Mouse (Mus musculus): ENCODE measurements around the gene E030018B13Rik. TPM values are rescaled to one million over a fixed set of nuclear protein-coding genes. Genes with fewer than 3 reads are reported as not detected.

The E030018B13Rik gene
- total and polyA plus RNA-seq, 2 experiments from 2014 or later = 0.15 TPM; not detected in 1

DNA sequence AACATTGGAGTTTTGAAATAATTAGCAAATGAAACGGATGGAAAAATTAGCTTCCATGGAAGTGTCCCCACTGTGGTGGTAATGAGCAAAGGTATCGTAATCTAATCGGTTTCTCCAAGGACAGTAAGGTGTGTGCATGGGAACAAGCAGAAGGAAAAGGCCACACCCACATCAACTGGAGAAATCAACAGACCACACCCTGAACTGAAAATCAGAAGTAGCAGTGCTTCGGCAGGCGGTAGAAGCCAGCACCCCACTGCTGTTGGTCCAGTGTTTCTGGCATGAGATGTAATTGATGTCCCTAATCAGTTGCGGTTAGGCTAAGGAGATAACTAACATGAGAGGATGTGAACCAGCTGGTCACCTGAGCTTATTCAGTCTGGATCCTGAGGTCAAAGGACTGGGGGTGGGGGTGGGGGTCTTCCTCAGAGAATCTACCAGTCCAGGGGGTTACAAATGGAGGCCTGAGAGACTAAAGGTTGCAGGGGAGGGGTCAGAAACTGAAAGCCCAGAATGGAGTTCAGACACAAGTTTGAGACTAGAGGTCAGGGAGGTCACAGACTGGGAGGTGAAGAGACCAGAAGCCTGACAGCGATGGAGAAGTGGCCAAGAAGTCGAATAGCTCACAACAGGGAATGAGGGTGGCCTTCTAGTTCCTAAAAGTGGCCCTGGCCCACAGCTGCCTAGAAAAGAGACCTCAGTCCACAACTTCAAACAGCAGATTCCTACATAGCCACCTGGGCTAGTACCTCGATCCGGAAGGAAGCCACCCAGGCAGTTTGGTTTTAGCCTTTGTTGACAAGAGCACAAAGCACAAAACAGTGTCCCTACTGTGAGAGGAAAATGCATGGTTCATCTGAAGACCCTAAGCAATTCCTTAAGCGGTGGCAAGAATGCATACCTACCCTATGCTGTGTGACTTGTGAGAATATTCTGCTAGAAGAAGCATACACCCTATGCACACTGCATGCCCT lies 31.1 kb downstream of the E030018B13Rik start:
- no peak overlapping the region for H3K9ac ChIP-seq (replicated peaks; ENCODE audit: low read depth, low read length)
- H3K4me1 ChIP-seq (ENCODE audit: control insufficient read depth, insufficient read depth) = no peaks in the 10 kb centered on the region
- TF ChIP-seq EP300 (IDR thresholded peaks at IDR 0.05; ENCODE audit: low read depth) (no peak), CTCF (IDR thresholded peaks at IDR 0.05; ENCODE audit: low read depth) (no peak)
- WGBS = 72% methylated on average over 11 of the region's 11 CpGs
- ATAC-seq (ENCODE audit: insufficient read depth, low read depth) = no peak
- no peaks in the 10 kb centered on the region for H3K9me3 ChIP-seq (replicated peaks; ENCODE audit: control insufficient read depth, low read length)
- H3K4me2 ChIP-seq (ENCODE audit: low read depth, low read length) = no peak overlapping the region
- DNase-seq (ENCODE audit: low spot score) = no peak
- H3K27ac ChIP-seq (ENCODE audit: low read depth) = no peak overlapping the region
- H3K27me3 ChIP-seq (ENCODE audit: control insufficient read depth, insufficient read depth, low read length) = no peaks in the 10 kb centered on the region
- no peaks in the 10 kb centered on the region for H3K36me3 ChIP-seq (replicated peaks; ENCODE audit: control insufficient read depth, insufficient read depth, low read length)
- no peak overlapping the region for H3K4me3 ChIP-seq (ENCODE audit: low read depth, low read length)

GRCm38 (mm10) chr7:63949176-63949575 lies 32.5 kb downstream of the E030018B13Rik start:
- DNase-seq (ENCODE audit: low spot score) (no peak), ATAC-seq (ENCODE audit: insufficient read depth, low read depth) (no peak)
- TF ChIP-seq EP300 (IDR thresholded peaks at IDR 0.05; ENCODE audit: low read depth) (no peak), CTCF (IDR thresholded peaks at IDR 0.05; ENCODE audit: low read depth) (no peak)
- WGBS = 81% methylated on average over 3 of the region's 3 CpGs
- no peaks in the 10 kb centered on the region for H3K4me1 ChIP-seq (ENCODE audit: control insufficient read depth, insufficient read depth)
- H3K4me3 ChIP-seq (ENCODE audit: low read depth, low read length) = no peak overlapping the region
- no peaks in the 10 kb centered on the region for H3K9me3 ChIP-seq (replicated peaks; ENCODE audit: control insufficient read depth, low read length)
- no peak overlapping the region for H3K27ac ChIP-seq (ENCODE audit: low read depth)
- no peak overlapping the region for H3K4me2 ChIP-seq (ENCODE audit: low read depth, low read length)
- no peaks in the 10 kb centered on the region for H3K27me3 ChIP-seq (ENCODE audit: control insufficient read depth, insufficient read depth, low read length)
- no peak overlapping the region for H3K9ac ChIP-seq (replicated peaks; ENCODE audit: low read depth, low read length)
- H3K36me3 ChIP-seq (replicated peaks; ENCODE audit: control insufficient read depth, insufficient read depth, low read length) = no peaks in the 10 kb centered on the region

DNA sequence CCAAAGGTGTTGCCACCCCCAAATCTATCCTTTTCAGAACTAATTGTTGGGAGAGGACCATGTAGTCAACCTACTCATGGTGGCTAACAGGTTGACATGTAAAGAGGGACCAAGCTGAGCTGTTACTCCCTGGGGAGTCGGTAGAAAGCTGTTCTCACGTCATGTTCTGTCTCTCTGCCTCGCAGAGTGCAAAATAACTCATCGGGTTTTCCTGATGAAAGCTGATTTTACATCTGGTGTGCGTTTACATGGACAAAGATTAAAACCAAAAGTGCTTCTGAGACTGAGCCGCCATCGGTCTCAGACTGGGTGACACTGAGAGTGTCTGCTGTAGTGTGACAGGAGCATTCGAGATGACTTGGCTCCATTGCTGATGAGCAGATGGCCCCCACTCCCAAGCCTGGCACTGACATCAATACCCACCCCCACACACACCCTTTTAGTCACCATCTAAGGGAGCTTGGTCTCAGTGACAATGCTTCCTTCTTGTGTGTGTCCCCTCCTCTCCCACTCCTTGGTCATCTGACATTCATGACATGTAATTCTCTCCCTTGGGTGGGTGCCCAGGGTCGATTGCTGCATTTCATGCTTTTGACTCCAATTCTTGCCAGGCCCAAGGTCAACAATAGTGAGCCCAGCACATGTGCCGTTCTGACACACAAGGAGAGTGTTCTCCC lies 34.4 kb downstream of the E030018B13Rik start:
- Histone ChIP-seq H3K27ac (ENCODE audit: low read depth) (no peak overlapping the region), H3K9ac (replicated peaks; ENCODE audit: low read depth, low read length) (no peak overlapping the region), H3K27me3 (ENCODE audit: control insufficient read depth, insufficient read depth, low read length) (no peaks in the 10 kb centered on the region), H3K36me3 (replicated peaks; ENCODE audit: control insufficient read depth, insufficient read depth, low read length) (no peaks in the 10 kb centered on the region), H3K4me3 (ENCODE audit: low read depth, low read length) (no peak overlapping the region), H3K9me3 (replicated peaks; ENCODE audit: control insufficient read depth, low read length) (no peaks in the 10 kb centered on the region), H3K4me2 (ENCODE audit: low read depth, low read length) (no peak overlapping the region), H3K4me1 (ENCODE audit: control insufficient read depth, insufficient read depth) (peaks cover 7% of the 10 kb centered on the region; the same call in 1 of the 2 replicates)
- no peak for DNase-seq (ENCODE audit: low spot score)
- 65% methylated on average over 10 of the region's 10 CpGs for WGBS
- TF ChIP-seq CTCF (IDR thresholded peaks at IDR 0.05; ENCODE audit: low read depth) = no peak
- TF ChIP-seq EP300 (IDR thresholded peaks at IDR 0.05; ENCODE audit: low read depth) = no peak
- ATAC-seq (ENCODE audit: insufficient read depth, low read depth) = no peak

- H3K9me3 ChIP-seq (replicated peaks; ENCODE audit: control insufficient read depth, low read length) = no peaks in the 10 kb centered on the region
- peaks cover 12% of the 10 kb centered on the region for H3K4me1 ChIP-seq (ENCODE audit: control insufficient read depth, insufficient read depth)
- no peaks in the 10 kb centered on the region for H3K27me3 ChIP-seq (ENCODE audit: control insufficient read depth, insufficient read depth, low read length)
- H3K9ac ChIP-seq (replicated peaks; ENCODE audit: low read depth, low read length) = no peak overlapping the region
- 64% methylated on average over 7 of the region's 7 CpGs for WGBS
- DNase-seq (ENCODE audit: low spot score) (no peak), ATAC-seq (ENCODE audit: insufficient read depth, low read depth) (no peak)
- no peak overlapping the region for H3K4me2 ChIP-seq (ENCODE audit: low read depth, low read length)
- TF ChIP-seq CTCF (IDR thresholded peaks at IDR 0.05; ENCODE audit: low read depth) = no peak
- TF ChIP-seq EP300 (IDR thresholded peaks at IDR 0.05; ENCODE audit: low read depth) = no peak
- H3K4me3 ChIP-seq (ENCODE audit: low read depth, low read length) = no peak overlapping the region
- no peak overlapping the region for H3K27ac ChIP-seq (ENCODE audit: low read depth)
- H3K36me3 ChIP-seq (replicated peaks; ENCODE audit: control insufficient read depth, insufficient read depth, low read length) = no peaks in the 10 kb centered on the region
Observed at GRCm38 (mm10) chr7:63952077-63952898, 35.6 kb downstream of the E030018B13Rik start.

DNA sequence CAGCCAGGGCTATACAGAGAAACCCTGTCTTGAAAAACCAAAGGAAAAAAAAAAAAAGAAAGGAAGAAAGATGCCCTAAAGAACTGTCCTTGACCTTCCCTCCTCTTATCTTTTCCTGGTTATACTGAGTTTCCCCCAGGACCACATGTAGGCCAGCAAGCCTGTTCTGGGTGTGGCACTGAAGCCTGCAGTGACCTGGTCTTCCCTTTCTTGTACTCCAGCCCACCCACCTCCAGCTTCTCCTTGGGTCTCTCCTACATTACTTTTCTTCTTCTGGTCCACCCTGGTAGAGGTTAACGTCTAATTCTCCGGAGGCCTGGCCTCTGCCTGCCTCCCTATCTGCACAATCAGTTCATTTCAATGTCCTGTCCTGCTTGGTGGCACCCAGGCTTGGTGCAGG lies 38.8 kb downstream of the E030018B13Rik start:
- Histone ChIP-seq H3K4me2 (ENCODE audit: low read depth, low read length) (no peak overlapping the region), H3K27me3 (ENCODE audit: control insufficient read depth, insufficient read depth, low read length) (no peaks in the 10 kb centered on the region), H3K4me3 (ENCODE audit: low read depth, low read length) (no peak overlapping the region), H3K9ac (replicated peaks; ENCODE audit: low read depth, low read length) (no peak overlapping the region), H3K27ac (ENCODE audit: low read depth) (no peak overlapping the region), H3K4me1 (ENCODE audit: control insufficient read depth, insufficient read depth) (peaks cover 12% of the 10 kb centered on the region), H3K36me3 (replicated peaks; ENCODE audit: control insufficient read depth, insufficient read depth, low read length) (no peaks in the 10 kb centered on the region), H3K9me3 (replicated peaks; ENCODE audit: control insufficient read depth, low read length) (no peaks in the 10 kb centered on the region)
- TF ChIP-seq CTCF (IDR thresholded peaks at IDR 0.05; ENCODE audit: low read depth) (no peak), EP300 (IDR thresholded peaks at IDR 0.05; ENCODE audit: low read depth) (no peak)
- ATAC-seq (ENCODE audit: insufficient read depth, low read depth) = no peak
- 65% methylated on average over 2 of the region's 2 CpGs for WGBS
- DNase-seq (ENCODE audit: low spot score) = no peak
